Mouse (Mus musculus) thymus, adult 2 months (tissue): ENCODE measurements around the gene Plekhb1. TPM values are rescaled to one million over a fixed set of nuclear protein-coding genes. Genes with fewer than 3 reads are reported as not detected.

ENCODE experiments used
- DNase-seq: peaks from one replicate; pipeline ENCODE4 v3.0.0; 2021
- H3K27ac ChIP-seq: fragments of 200-500 bp; 2 replicates; pipeline ENCODE4 v1.5.1; 2012; ENCODE audit warnings: low read length, control low read depth; ENCODE audit not compliant: control insufficient read depth, insufficient read depth
- H3K27me3 ChIP-seq: fragments of 200-500 bp; 2 replicates; pipeline ENCODE4 v1.6.1; 2012; ENCODE audit warnings: mild to moderate bottlenecking, low read length, moderate library complexity, mixed read lengths; ENCODE audit not compliant: control insufficient read depth, insufficient read depth
- H3K36me3 ChIP-seq: fragments of 200-500 bp; 2 replicates; pipeline ENCODE4 v1.6.1; 2012; ENCODE audit warnings: mild to moderate bottlenecking, low read length, moderate library complexity; ENCODE audit not compliant: control insufficient read depth, insufficient read depth
- H3K4me1 ChIP-seq: fragments of 200-500 bp; replicated peaks from 2 replicates; pipeline ENCODE4 v1.6.1; 2012; ENCODE audit warnings: low read length; ENCODE audit not compliant: control insufficient read depth, insufficient read depth
- H3K4me3 ChIP-seq: fragments of 200-500 bp; 2 replicates; pipeline ENCODE4 v1.5.1; 2012; ENCODE audit warnings: mild to moderate bottlenecking, low read length, control low read depth, moderate library complexity; ENCODE audit not compliant: control insufficient read depth, insufficient read depth
- CTCF ChIP-seq: fragments of 200-500 bp; IDR thresholded peaks from 2 replicates; pipeline ENCODE4 v1.5.1; 2012; ENCODE audit warnings: mild to moderate bottlenecking, control low read depth, low read length, moderate library complexity, borderline replicate concordance; ENCODE audit not compliant: control insufficient read depth, poor library complexity, insufficient read depth; ENCODE audit errors: extremely low read depth
- POLR2A ChIP-seq: fragments of 200-500 bp; IDR thresholded peaks from 2 replicates; pipeline ENCODE4 v1.6.1; 2012; ENCODE audit warnings: mild to moderate bottlenecking, low read length, control low read depth, moderate library complexity; ENCODE audit not compliant: control insufficient read depth, poor library complexity, insufficient read depth; ENCODE audit errors: extremely low read depth
- WGBS: fragments of 180-500 bp; shearing (Covaris S2); methylation state at CpG from one replicate; pipeline ENCODE4 v1.1.7; 2018; 5-methylcytosine and 5-hydroxymethylcytosine counted together
- polyA plus RNA-seq: library from polyadenylated mRNA; depleted of rRNA; stranded (reverse); fragments of >200 nt; gene quantifications from 2 replicates; pipeline ENCODE4 v1.2.3, GENCODE M21; 2012

Plekhb1 gene
- polyA plus RNA-seq, 1 experiment: 82.2 TPM

DNA sequence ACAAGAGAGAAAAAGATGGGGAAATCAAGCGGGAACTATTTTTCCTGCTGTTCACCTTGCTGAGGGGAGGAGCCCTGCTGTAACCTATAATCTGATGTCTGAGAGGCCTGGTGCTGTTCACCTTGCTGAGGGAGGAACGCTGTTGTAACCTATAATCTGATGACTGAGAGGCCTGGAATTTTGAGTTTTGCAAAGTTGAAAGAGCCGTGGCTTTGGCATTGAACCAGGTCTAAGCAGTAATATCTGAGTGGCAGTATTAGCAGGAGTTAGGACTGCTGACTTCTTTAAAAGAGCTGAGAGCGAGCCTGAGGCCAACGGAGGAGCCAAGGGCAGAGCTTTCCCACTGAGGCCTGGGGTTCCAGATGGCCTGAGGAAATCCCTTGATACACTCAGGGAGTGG lies 15.8 kb upstream of the Plekhb1 start:
- Histone ChIP-seq H3K27me3 (no peaks in the 10 kb centered on the region), H3K36me3 (no peaks in the 10 kb centered on the region), H3K4me1 (no peaks in the 10 kb centered on the region), H3K27ac (no peak overlapping the region), H3K4me3 (no peak overlapping the region)
- no peak for DNase-seq
- WGBS: 90% methylated on average over 5 of the region's 5 CpGs
- TF ChIP-seq CTCF: no peak
- no peak for TF ChIP-seq POLR2A

- Histone ChIP-seq H3K4me1 (no peaks in the 10 kb centered on the region), H3K4me3 (no peak overlapping the region), H3K27ac (no peak overlapping the region), H3K36me3 (no peaks in the 10 kb centered on the region), H3K27me3 (no peaks in the 10 kb centered on the region)
- WGBS: 95% methylated on average over 2 of the region's 2 CpGs
- TF ChIP-seq POLR2A (no peak), CTCF (no peak)
- DNase-seq: no peak
These were observed 12.7 kb upstream of the Plekhb1 start for GRCm38 (mm10) chr7:100674941-100675340.

DNA sequence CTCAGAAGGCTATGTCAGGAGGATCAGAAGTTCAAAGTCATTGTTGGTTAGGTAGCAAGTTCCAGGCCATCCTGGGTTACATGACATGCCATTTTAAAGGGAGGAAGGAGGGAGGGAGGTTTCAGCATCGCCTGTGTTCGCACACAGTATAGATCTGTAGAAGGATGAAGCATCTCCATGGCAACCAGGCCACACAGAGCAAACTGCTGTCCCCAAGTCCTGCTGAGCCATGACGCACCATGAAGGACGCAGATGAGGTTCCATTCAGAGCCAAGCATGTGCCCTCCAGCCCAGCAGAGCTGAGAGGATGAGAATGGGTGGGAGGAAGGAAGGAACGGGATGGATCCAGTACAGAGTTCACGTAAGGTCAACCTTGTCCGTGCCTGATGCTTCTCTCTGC lies 11.2 kb upstream of the Plekhb1 start:
- Histone ChIP-seq H3K4me1 (no peaks in the 10 kb centered on the region), H3K4me3 (no peak overlapping the region), H3K27ac (no peak overlapping the region), H3K27me3 (no peaks in the 10 kb centered on the region), H3K36me3 (no peaks in the 10 kb centered on the region)
- no peak for DNase-seq
- WGBS: 86% methylated on average over 7 of the region's 7 CpGs
- TF ChIP-seq POLR2A (no peak), CTCF (no peak)

GRCm38 (mm10) chr7:100670646-100671045 lies 8.4 kb upstream of the Plekhb1 start:
- H3K27me3 ChIP-seq: no peaks in the 10 kb centered on the region
- H3K36me3 ChIP-seq: no peaks in the 10 kb centered on the region
- TF ChIP-seq POLR2A (no peak), CTCF (no peak)
- no peak for DNase-seq
- no peak overlapping the region for H3K27ac ChIP-seq
- H3K4me1 ChIP-seq: no peaks in the 10 kb centered on the region
- H3K4me3 ChIP-seq: no peak overlapping the region
- WGBS: 89% methylated on average over 5 of the region's 5 CpGs

DNA sequence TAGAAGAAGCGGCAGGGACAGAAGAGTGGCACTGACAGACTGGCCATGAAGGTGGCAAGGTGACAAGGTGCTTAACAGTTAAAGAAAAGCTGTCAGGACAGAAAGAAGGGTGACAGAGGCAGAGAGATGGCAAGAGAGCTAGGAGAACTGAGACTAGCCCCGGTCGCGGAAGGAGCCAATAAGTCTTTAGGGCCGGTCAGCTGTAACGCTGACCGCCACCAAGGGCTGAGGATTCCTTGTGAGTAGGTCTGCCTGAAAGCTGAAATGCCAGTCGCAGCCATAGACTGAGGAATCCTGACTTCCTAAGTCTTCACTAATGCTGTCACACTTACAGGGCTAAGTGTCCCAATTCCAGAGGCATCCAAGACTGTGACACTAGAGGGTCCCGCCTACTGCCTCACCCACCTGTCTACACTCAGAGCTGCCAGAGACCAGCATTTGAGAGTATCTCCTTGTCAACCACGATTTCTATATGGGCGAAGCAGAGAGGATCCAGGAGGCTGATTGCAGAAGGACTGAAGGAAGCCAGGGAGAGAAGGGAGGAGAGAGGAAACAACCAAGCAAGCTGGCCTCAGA lies 1.6 kb upstream of the Plekhb1 start:
- Histone ChIP-seq H3K27me3 (no peaks in the 10 kb centered on the region), H3K4me1 (no peaks in the 10 kb centered on the region), H3K4me3 (no peak overlapping the region), H3K36me3 (no peaks in the 10 kb centered on the region), H3K27ac (no peak overlapping the region)
- WGBS: 79% methylated on average over 11 of the region's 11 CpGs
- TF ChIP-seq CTCF (no peak), POLR2A (no peak)
- no peak for DNase-seq

- peak; percentile 84 for DNase-seq
- H3K4me3 ChIP-seq: no peak overlapping the region
- H3K4me1 ChIP-seq: no peaks in the 10 kb centered on the region
- TF ChIP-seq POLR2A (no peak), CTCF (peak; percentile 53; the same call in 1 of the 2 replicates)
- H3K27me3 ChIP-seq: no peaks in the 10 kb centered on the region
- H3K27ac ChIP-seq: no peak overlapping the region
- H3K36me3 ChIP-seq: no peaks in the 10 kb centered on the region
- WGBS: 2% methylated on average over 13 of the region's 13 CpGs
These were observed 976 bp upstream of the Plekhb1 start for GRCm38 (mm10) chr7:100663190-100663589.

DNA sequence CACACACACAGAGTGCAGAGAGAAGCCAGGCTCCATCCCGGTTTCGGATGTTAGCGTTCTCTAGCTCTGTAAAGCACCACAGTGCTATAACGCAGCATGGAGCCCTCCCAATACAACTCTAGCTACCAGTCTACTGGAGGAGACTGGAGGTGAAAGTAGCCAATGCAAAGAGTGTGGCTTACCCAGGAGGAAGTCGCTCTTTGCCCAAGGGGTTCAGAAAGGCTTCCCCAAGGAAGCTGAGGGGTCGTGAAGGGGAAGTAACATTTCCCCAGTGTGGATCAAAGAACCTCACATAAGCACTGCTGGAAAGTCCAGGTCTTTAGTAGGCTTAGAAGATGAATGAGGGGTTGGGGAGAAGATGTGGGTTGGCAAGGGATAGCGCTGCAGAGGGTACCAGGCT lies 950 bp downstream of the Plekhb1 start:
- H3K36me3 ChIP-seq: no peaks in the 10 kb centered on the region
- no peaks in the 10 kb centered on the region for H3K4me1 ChIP-seq
- H3K27me3 ChIP-seq: no peaks in the 10 kb centered on the region
- WGBS: 50% methylated on average over 7 of the region's 7 CpGs
- TF ChIP-seq POLR2A: no peak
- TF ChIP-seq CTCF: no peak
- H3K27ac ChIP-seq: no peak overlapping the region
- no peak overlapping the region for H3K4me3 ChIP-seq
- no peak for DNase-seq
